Mouse (Mus musculus) naive thymus-derived CD4-positive, alpha-beta T cell, adult 5 months (primary cell): Measurements from ENCODE around the gene Tsnaxip1. TPM values are rescaled to one million over a fixed set of nuclear protein-coding genes. Genes with fewer than 3 reads are reported as not detected.

Source experiments
- polyA plus RNA-seq: library from polyadenylated mRNA; unstranded; fragments of 100-300 nt; shearing (Covaris generic); gene quantifications from one replicate; pipeline ENCODE4 v1.2.1, GENCODE M21; 2017

Gene Tsnaxip1
- polyA plus RNA-seq, result not detected

GRCm38 (mm10) chr8:105826861-105827848 lies at the start of gene Tsnaxip1, which contains the start of gene Ranbp10:
Gene Tsnaxip1, plus strand, starts transcription at chr8:105827731.
Gene Ranbp10, minus strand, starts transcription at chr8:105827350.

GRCm38 (mm10) chr8:105853178-105853577 lies 25.6 kb downstream of the Tsnaxip1 start, which contains the start of gene Cenpt:
Gene Cenpt, minus strand, starts transcription at chr8:105853278.

GRCm38 (mm10) chr8:105854715-105855216 lies 27.2 kb downstream of the Tsnaxip1 start, which contains the start of gene Thap11:
Gene Thap11, plus strand, starts transcription at chr8:105855132.

GRCm38 (mm10) chr8:105860143-105860981 lies 32.8 kb downstream of the Tsnaxip1 start, which contains the start of gene Nutf2:
Gene Nutf2, plus strand, starts transcription at chr8:105860580.

GRCm38 (mm10) chr8:105880754-105881520 lies 53.4 kb downstream of the Tsnaxip1 start, which contains the start of gene Edc4:
Gene Edc4, plus strand, starts transcription at chr8:105880881.

GRCm38 (mm10) chr8:105893339-105893738 lies 65.8 kb downstream of the Tsnaxip1 start, which contains the start of gene Nrn1l:
Gene Nrn1l, plus strand, starts transcription at chr8:105893567.

Other genes with a start within 250 kb of the Tsnaxip1 start
- 20.5 TPM for gene Ripor1, start 222.5 kb upstream of the Tsnaxip1 start, polyA plus RNA-seq
- gene Ctcf, start 191.2 kb upstream of the Tsnaxip1 start, polyA plus RNA-seq, result 194 TPM
- not detected for gene Agrp, start 190.3 kb upstream of the Tsnaxip1 start, polyA plus RNA-seq
- 129 TPM for gene Carmil2, start 141.5 kb upstream of the Tsnaxip1 start, polyA plus RNA-seq
- gene Acd, start 126.6 kb upstream of the Tsnaxip1 start, polyA plus RNA-seq, result 78.6 TPM
- 16.1 TPM for gene Pard6a, start 126.6 kb upstream of the Tsnaxip1 start, polyA plus RNA-seq
- gene 4933405L10Rik, start 120.1 kb upstream of the Tsnaxip1 start, polyA plus RNA-seq, result 0.42 TPM
- gene Enkd1, start 119.5 kb upstream of the Tsnaxip1 start, polyA plus RNA-seq, result 1.1 TPM
- 9.0 TPM for gene Gfod2, start 69.1 kb upstream of the Tsnaxip1 start, polyA plus RNA-seq
- gene Ranbp10, start 381 bp upstream of the Tsnaxip1 start, polyA plus RNA-seq, result 121 TPM
- 26.4 TPM for gene Cenpt, start 25.5 kb downstream of the Tsnaxip1 start, polyA plus RNA-seq
- gene Thap11, start 27.4 kb downstream of the Tsnaxip1 start, polyA plus RNA-seq, result 30.5 TPM
- gene Nutf2, start 32.8 kb downstream of the Tsnaxip1 start, polyA plus RNA-seq, result 21.1 TPM
- gene Edc4, start 53.1 kb downstream of the Tsnaxip1 start, polyA plus RNA-seq, result 101 TPM
- gene Nrn1l, start 65.8 kb downstream of the Tsnaxip1 start, polyA plus RNA-seq, result 1.8 TPM
- gene Pskh1, start 72.7 kb downstream of the Tsnaxip1 start, polyA plus RNA-seq, result 17.7 TPM
- 1.4 TPM for gene Ctrl, start 106.1 kb downstream of the Tsnaxip1 start, polyA plus RNA-seq
- 159 TPM for gene Psmb10, start 110.7 kb downstream of the Tsnaxip1 start, polyA plus RNA-seq
- gene Lcat, start 115.7 kb downstream of the Tsnaxip1 start, polyA plus RNA-seq, result not detected
- gene Slc12a4, start 138.4 kb downstream of the Tsnaxip1 start, polyA plus RNA-seq, result 17.0 TPM
- not detected for gene Dpep3, start 151.7 kb downstream of the Tsnaxip1 start, polyA plus RNA-seq
- gene Dus2, start 163.6 kb downstream of the Tsnaxip1 start, polyA plus RNA-seq, result 12.0 TPM
- gene Dpep2nb, start 178.2 kb downstream of the Tsnaxip1 start, polyA plus RNA-seq, result not detected
- 3.8 TPM for gene Ddx28, start 184.2 kb downstream of the Tsnaxip1 start, polyA plus RNA-seq
- gene Nfatc3, start 231.1 kb downstream of the Tsnaxip1 start, polyA plus RNA-seq, result 142 TPM